Mouse (Mus musculus) hindbrain, embryonic 15.5 days (tissue): ENCODE results near the gene Mboat1. TPM values are rescaled to one million over a fixed set of nuclear protein-coding genes. Genes with fewer than 3 reads are reported as not detected.
A peak's percentile ranks its signal among the peaks of the same experiment; 100 is the strongest.

Experiments used
- ATAC-seq: fragments of 200-750 bp; cut with Nextera tagmentation; 2 replicates; pipeline ENCODE4 v1.8.0; 2017; ENCODE audit warnings: low read depth, moderate number of reproducible peaks, moderate TSS enrichment; ENCODE audit not compliant: low FRiP score
- H3K27ac ChIP-seq: fragments of 300-500 bp; sonication (generic); replicated peaks from 2 replicates; pipeline ENCODE4 v1.5.1; 2015; ENCODE audit warnings: mild to moderate bottlenecking, inconsistent platforms
- H3K27me3 ChIP-seq: fragments of 300-500 bp; sonication (generic); 2 replicates; pipeline ENCODE4 v1.6.1; 2015; ENCODE audit warnings: control low read depth, inconsistent platforms
- H3K36me3 ChIP-seq: fragments of 300-500 bp; sonication (generic); 2 replicates; pipeline ENCODE4 v1.6.1; 2015; ENCODE audit warnings: control low read depth, inconsistent platforms
- H3K4me1 ChIP-seq: fragments of 300-500 bp; sonication (generic); replicated peaks from 2 replicates; pipeline ENCODE4 v1.6.1; 2015; ENCODE audit warnings: control low read depth, inconsistent platforms
- H3K4me2 ChIP-seq: fragments of 300-500 bp; sonication (generic); 2 replicates; pipeline ENCODE4 v1.6.1; 2015; ENCODE audit warnings: moderate library complexity, mild to moderate bottlenecking, inconsistent platforms
- H3K4me3 ChIP-seq: fragments of 300-500 bp; sonication (generic); 2 replicates; pipeline ENCODE4 v1.5.1; 2015; ENCODE audit warnings: mild to moderate bottlenecking, inconsistent platforms
- H3K9ac ChIP-seq: fragments of 300-500 bp; sonication (generic); 2 replicates; pipeline ENCODE4 v1.6.1; 2015; ENCODE audit warnings: inconsistent platforms
- H3K9me3 ChIP-seq: fragments of 300-500 bp; sonication (generic); 2 replicates; pipeline ENCODE4 v1.6.1; 2016; ENCODE audit warnings: control low read depth, inconsistent platforms
- WGBS: fragments of 180-500 bp; shearing (Covaris S2); methylation state at CpG from one replicate; pipeline ENCODE4 v1.1.7; 2015; 5-methylcytosine and 5-hydroxymethylcytosine counted together
- polyA plus RNA-seq: library from polyadenylated mRNA; unstranded; fragments of >200 nt; fragmentation: Nextera tagmentation; extraction: Ambion mirVana; gene quantifications from 2 replicates; pipeline ENCODE4 v1.2.1, GENCODE M21; 2015

Gene Mboat1
- polyA plus RNA-seq, 1 experiment from 2014 or later = 2.9 TPM

DNA sequence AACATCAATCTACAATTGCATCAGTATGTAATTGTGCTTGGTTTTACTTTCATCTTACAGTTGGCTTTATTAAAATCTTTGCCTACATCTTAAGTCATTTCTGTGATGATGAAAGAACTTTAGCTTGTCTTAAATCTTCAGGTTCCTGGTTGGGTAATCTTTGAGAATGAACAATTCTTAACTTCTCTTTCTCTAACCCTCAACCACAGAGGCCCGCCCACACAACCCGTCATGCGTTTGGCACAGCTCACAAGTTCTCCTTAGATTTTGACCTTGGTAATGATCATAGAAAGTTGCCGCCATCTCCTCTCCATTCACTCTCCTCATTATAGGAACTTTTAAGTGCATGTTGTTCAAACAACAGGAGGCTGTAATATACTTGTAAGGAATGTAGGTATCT, 18.0 kb downstream of the Mboat1 start:
- Histone ChIP-seq H3K4me3 (no peak overlapping the region), H3K9me3 (no peaks in the 10 kb centered on the region), H3K36me3 (no peaks in the 10 kb centered on the region), H3K27ac (no peak overlapping the region), H3K9ac (no peak overlapping the region), H3K27me3 (no peaks in the 10 kb centered on the region), H3K4me1 (no peaks in the 10 kb centered on the region), H3K4me2 (no peak overlapping the region)
- WGBS = 89% methylated on average over 4 of the region's 4 CpGs
- ATAC-seq = no peak

DNA sequence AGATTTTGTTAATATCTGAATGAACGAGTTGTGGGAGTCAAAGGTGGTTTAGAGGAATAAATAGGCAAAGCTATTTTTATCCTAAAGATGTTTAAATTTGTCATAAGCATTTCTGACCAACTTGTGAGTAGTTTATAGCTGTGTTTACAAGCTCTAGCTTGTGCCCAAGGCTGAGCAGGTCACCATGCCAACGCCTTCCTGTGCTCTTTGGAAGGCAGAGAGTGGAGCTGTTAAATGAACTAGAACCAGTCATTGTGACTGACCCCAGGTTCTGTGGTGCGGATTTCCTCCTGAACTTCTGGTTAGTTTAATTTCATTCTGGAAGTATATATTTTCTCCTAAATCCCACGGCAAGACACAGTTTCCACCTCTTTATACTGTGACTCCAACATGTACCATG, 23.3 kb downstream of the Mboat1 start:
- no peaks in the 10 kb centered on the region for H3K36me3 ChIP-seq
- no peaks in the 10 kb centered on the region for H3K27me3 ChIP-seq
- no peak overlapping the region for H3K4me2 ChIP-seq

DNA sequence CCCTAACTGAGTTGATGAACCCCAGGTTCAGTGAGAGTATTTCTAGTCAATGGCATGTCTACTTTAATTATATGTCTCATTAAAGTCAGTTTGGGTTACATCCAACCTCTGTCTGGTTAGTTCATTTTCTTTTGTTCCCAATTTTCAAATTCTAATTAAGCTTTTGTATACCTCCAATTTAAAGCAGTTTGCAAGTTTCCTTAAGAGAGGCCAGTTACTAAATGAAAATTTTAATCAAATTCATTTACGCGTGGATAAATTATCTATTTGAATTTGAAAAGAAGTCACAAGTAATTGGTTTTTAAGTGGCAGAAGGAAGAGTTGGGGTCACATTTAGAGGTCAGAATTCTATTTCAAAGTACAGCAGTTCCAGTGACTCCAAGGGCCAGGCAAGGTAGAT, 27.2 kb downstream of the Mboat1 start:
- Histone ChIP-seq H3K4me1 (no peaks in the 10 kb centered on the region), H3K4me3 (no peak overlapping the region), H3K9ac (no peak overlapping the region), H3K4me2 (no peak overlapping the region), H3K9me3 (no peaks in the 10 kb centered on the region), H3K36me3 (no peaks in the 10 kb centered on the region), H3K27me3 (no peaks in the 10 kb centered on the region), H3K27ac (no peak overlapping the region)
- no peak for ATAC-seq
- WGBS = 90% methylated on average over 2 of the region's 2 CpGs

More for the DNA sequence above, 23.3 kb downstream of the Mboat1 start:
- Histone ChIP-seq H3K4me3 (no peak overlapping the region), H3K9ac (no peak overlapping the region), H3K9me3 (no peaks in the 10 kb centered on the region), H3K27ac (no peak overlapping the region), H3K4me1 (no peaks in the 10 kb centered on the region)
- ATAC-seq = no peak
- WGBS = 78% methylated on average over 4 of the region's 4 CpGs

GRCm38 (mm10) chr13:30166138-30167090, 30.1 kb downstream of the Mboat1 start:
- Histone ChIP-seq H3K4me2 (no peak overlapping the region), H3K4me3 (no peak overlapping the region), H3K4me1 (no peaks in the 10 kb centered on the region), H3K9ac (no peak overlapping the region), H3K36me3 (no peaks in the 10 kb centered on the region), H3K27me3 (no peaks in the 10 kb centered on the region), H3K27ac (no peak overlapping the region), H3K9me3 (no peaks in the 10 kb centered on the region)
- no peak for ATAC-seq
- WGBS = 82% methylated on average over 13 of the region's 14 CpGs

- H3K4me2 ChIP-seq = no peak overlapping the region
- no peak overlapping the region for H3K27ac ChIP-seq
- no peaks in the 10 kb centered on the region for H3K4me1 ChIP-seq
- H3K36me3 ChIP-seq = no peaks in the 10 kb centered on the region
- no peaks in the 10 kb centered on the region for H3K9me3 ChIP-seq
- no peak for ATAC-seq
- H3K4me3 ChIP-seq = no peak overlapping the region
- 90% methylated on average over 4 of the region's 4 CpGs for WGBS
- no peaks in the 10 kb centered on the region for H3K27me3 ChIP-seq
- H3K9ac ChIP-seq = no peak overlapping the region
Measured at GRCm38 (mm10) chr13:30167499-30167898, 31.2 kb downstream of the Mboat1 start.

- Histone ChIP-seq H3K9ac (no peak overlapping the region), H3K4me1 (no peaks in the 10 kb centered on the region), H3K4me3 (no peak overlapping the region), H3K9me3 (no peaks in the 10 kb centered on the region), H3K36me3 (no peaks in the 10 kb centered on the region), H3K27me3 (no peaks in the 10 kb centered on the region), H3K4me2 (no peak overlapping the region), H3K27ac (no peak overlapping the region)
- WGBS = 80% methylated on average over 4 of the region's 4 CpGs
- ATAC-seq = no peak
Measured at GRCm38 (mm10) chr13:30168803-30169202, 32.5 kb downstream of the Mboat1 start.

GRCm38 (mm10) chr13:30170061-30170460, 33.8 kb downstream of the Mboat1 start:
- Histone ChIP-seq H3K4me1 (no peaks in the 10 kb centered on the region), H3K36me3 (no peaks in the 10 kb centered on the region), H3K27me3 (no peaks in the 10 kb centered on the region), H3K9ac (no peak overlapping the region), H3K4me3 (no peak overlapping the region), H3K27ac (no peak overlapping the region), H3K9me3 (no peaks in the 10 kb centered on the region), H3K4me2 (no peak overlapping the region)
- ATAC-seq = no peak
- 76% methylated on average over 6 of the region's 6 CpGs for WGBS

GRCm38 (mm10) chr13:30174586-30174985, 38.3 kb downstream of the Mboat1 start:
- no peaks in the 10 kb centered on the region for H3K4me1 ChIP-seq
- ATAC-seq = no peak
- WGBS = 87% methylated on average over 4 of the region's 4 CpGs
- no peak overlapping the region for H3K4me3 ChIP-seq
- H3K9ac ChIP-seq = no peak overlapping the region
- H3K36me3 ChIP-seq = no peaks in the 10 kb centered on the region
- H3K27me3 ChIP-seq = no peaks in the 10 kb centered on the region
- H3K27ac ChIP-seq = no peak overlapping the region
- no peaks in the 10 kb centered on the region for H3K9me3 ChIP-seq
- no peak overlapping the region for H3K4me2 ChIP-seq

DNA sequence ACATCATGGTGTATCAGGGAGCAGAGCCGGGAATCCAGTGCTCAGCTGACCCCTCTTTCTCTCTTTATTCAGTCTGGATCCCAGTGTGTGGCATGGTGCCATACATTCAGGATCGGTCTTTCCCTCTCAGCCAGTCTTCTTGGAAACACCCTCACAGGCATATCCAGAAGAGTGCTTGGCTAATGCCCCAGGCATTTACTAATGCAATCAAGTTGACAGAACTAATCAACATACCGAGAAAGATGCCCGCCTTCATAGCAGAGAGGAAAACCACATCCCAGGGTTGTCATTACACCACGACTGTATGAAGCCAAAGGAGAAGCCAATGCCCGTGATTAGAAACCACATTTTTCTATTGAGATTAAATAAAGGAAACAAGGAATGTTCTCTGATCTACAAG, 41.1 kb downstream of the Mboat1 start:
- Histone ChIP-seq H3K27me3 (no peaks in the 10 kb centered on the region), H3K4me2 (no peak overlapping the region), H3K4me1 (no peaks in the 10 kb centered on the region), H3K9ac (no peak overlapping the region), H3K36me3 (no peaks in the 10 kb centered on the region), H3K9me3 (no peaks in the 10 kb centered on the region), H3K27ac (no peak overlapping the region), H3K4me3 (no peak overlapping the region)
- ATAC-seq = no peak
- 77% methylated on average over 6 of the region's 6 CpGs for WGBS

- H3K4me2 ChIP-seq = no peak overlapping the region
- H3K27ac ChIP-seq = no peak overlapping the region
- no peaks in the 10 kb centered on the region for H3K9me3 ChIP-seq
- ATAC-seq = no peak; the same call in 1 of the 2 replicates
- H3K4me3 ChIP-seq = no peak overlapping the region
- WGBS = 22% methylated on average over 6 of the region's 6 CpGs
- no peaks in the 10 kb centered on the region for H3K27me3 ChIP-seq
- no peaks in the 10 kb centered on the region; the same call in 1 of the 2 replicates for H3K4me1 ChIP-seq
- H3K9ac ChIP-seq = no peak overlapping the region
- H3K36me3 ChIP-seq = no peaks in the 10 kb centered on the region
Measured at GRCm38 (mm10) chr13:30185549-30185948, 49.3 kb downstream of the Mboat1 start.

- Histone ChIP-seq H3K4me2 (no peak overlapping the region), H3K9me3 (no peaks in the 10 kb centered on the region), H3K27me3 (no peaks in the 10 kb centered on the region), H3K36me3 (no peaks in the 10 kb centered on the region), H3K4me1 (no peaks in the 10 kb centered on the region; the same call in 1 of the 2 replicates), H3K9ac (no peak overlapping the region), H3K27ac (peak overlapping the region; percentile 57), H3K4me3 (no peak overlapping the region)
- 25% methylated on average over 6 of the region's 6 CpGs for WGBS
- ATAC-seq = no peak; the same call in 1 of the 2 replicates
Measured at GRCm38 (mm10) chr13:30185959-30186358, 49.7 kb downstream of the Mboat1 start.

DNA sequence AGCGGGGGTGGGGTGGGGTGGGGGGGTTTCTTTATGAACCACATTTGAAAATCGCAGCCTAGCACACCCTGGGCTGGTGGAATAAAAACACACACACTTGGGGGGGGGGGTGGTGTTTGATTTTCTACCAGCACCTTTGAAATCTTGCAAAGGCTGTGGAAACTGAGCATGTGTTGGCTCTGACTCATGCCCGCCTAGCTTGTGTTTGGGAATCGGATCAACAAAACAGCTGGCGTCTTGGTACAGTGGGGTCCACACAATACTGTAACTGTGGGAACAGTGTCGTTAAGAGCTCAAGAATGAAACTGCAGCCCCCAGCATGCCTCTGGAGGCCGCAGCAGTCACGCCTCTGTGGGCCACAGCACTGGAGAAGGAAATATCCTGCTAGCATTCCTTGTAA, 50.2 kb downstream of the Mboat1 start:
- Histone ChIP-seq H3K9ac (no peak overlapping the region), H3K9me3 (no peaks in the 10 kb centered on the region), H3K4me2 (no peak overlapping the region), H3K36me3 (no peaks in the 10 kb centered on the region), H3K27ac (peak overlapping the region; percentile 57), H3K4me3 (no peak overlapping the region), H3K27me3 (no peaks in the 10 kb centered on the region), H3K4me1 (no peaks in the 10 kb centered on the region; the same call in 1 of the 2 replicates)
- peak; percentile 94 for ATAC-seq
- 31% methylated on average over 8 of the region's 8 CpGs for WGBS
